ENCODE assay signal across 19 mouse cellular contexts in genomic region chr13:97386511-97386910, GRCm38 (mm10).
DNase-seq lines count a peak whose midpoint lies in the region; ATAC-seq and TF ChIP-seq lines count a peak whose summit lies in the region.
"Had no signal": no experiment of that assay in that cellular context is flagged by ENCODE, and none has a peak within 500 bp of the region (broad histone marks: within the 10 kb centered on the region; RNA-seq: fewer than 3 reads in every experiment).

No protein-coding gene starts in this region.

- no peak overlapping the region for H3K4me3 ChIP-seq in hindbrain, embryonic 10.5 days
- H3K4me3 ChIP-seq in hindbrain, postnatal 0 days (ENCODE audit: low read length) = no peak overlapping the region
- no peak overlapping the region for H3K4me3 ChIP-seq in C2C12 (ENCODE audit: insufficient read depth, poor library complexity, severe bottlenecking)
- H3K4me3 ChIP-seq in midbrain, postnatal 0 days (ENCODE audit: low read depth, low read length) = no peak overlapping the region
- H3K4me3 ChIP-seq: forebrain, embryonic 15.5 days; kidney, embryonic 15.5 days; limb, embryonic 15.5 days; neural tube, embryonic 15.5 days had no signal

- TF ChIP-seq CTCF in hindbrain, postnatal 0 days (IDR thresholded peaks at IDR 0.05; ENCODE audit: low read depth) = no peak
- TF ChIP-seq CTCF in C2C12 (IDR thresholded peaks at IDR 0.05; ENCODE audit: control insufficient read depth, insufficient read depth, insufficient read length) = no peak
- no peak for TF ChIP-seq CTCF in midbrain, postnatal 0 days (IDR thresholded peaks at IDR 0.05)

- H3K79me3 ChIP-seq in C2C12 (ENCODE audit: low read depth) = no peaks in the 10 kb centered on the region

- DNase-seq in hindbrain, embryonic 10.5 days (ENCODE audit: low spot score) = no peak
- no peak for DNase-seq in hindbrain, postnatal 0 days (ENCODE audit: low spot score)
- peak; percentile 8 for DNase-seq in induced T-regulatory cell, adult 2 months (ENCODE audit: low read depth)
- no peak for DNase-seq in midbrain, postnatal 0 days (ENCODE audit: low spot score)
- DNase-seq in left cerebral cortex, postnatal 10 days (ENCODE audit: extremely low spot score in 1 of 2, low spot score in 2 of 2) = no peak
- DNase-seq: cerebellum, postnatal 10 days; gastrocnemius, postnatal 10 days; heart, postnatal 10 days; retina, postnatal 1 day; spleen, adult 18-20 months had no signal

- H3K36me3 ChIP-seq in hindbrain, embryonic 10.5 days = no peaks in the 10 kb centered on the region
- H3K36me3 ChIP-seq in hindbrain, postnatal 0 days (ENCODE audit: insufficient read depth, low read length) = no peaks in the 10 kb centered on the region
- no peaks in the 10 kb centered on the region for H3K36me3 ChIP-seq in C2C12 (ENCODE audit: control insufficient read depth, insufficient read depth)
- H3K36me3 ChIP-seq in midbrain, postnatal 0 days (ENCODE audit: insufficient read depth, low read length) = no peaks in the 10 kb centered on the region
- H3K36me3 ChIP-seq: forebrain, embryonic 15.5 days; kidney, embryonic 15.5 days; limb, embryonic 15.5 days; neural tube, embryonic 15.5 days had no signal

- H3K4me2 ChIP-seq in hindbrain, postnatal 0 days (ENCODE audit: low read depth, low read length) = no peak overlapping the region
- no peak overlapping the region for H3K4me2 ChIP-seq in midbrain, postnatal 0 days (ENCODE audit: low read depth, low read length, poor library complexity, severe bottlenecking)
- H3K4me2 ChIP-seq: forebrain, embryonic 15.5 days; kidney, embryonic 15.5 days; limb, embryonic 15.5 days; neural tube, embryonic 15.5 days had no signal

- no peak overlapping the region for H3K9ac ChIP-seq in hindbrain, postnatal 0 days (replicated peaks; ENCODE audit: low read length)
- H3K9ac ChIP-seq in midbrain, postnatal 0 days (replicated peaks; ENCODE audit: low read length, poor library complexity, severe bottlenecking) = no peak overlapping the region
- H3K9ac ChIP-seq: forebrain, embryonic 15.5 days; kidney, embryonic 15.5 days; limb, embryonic 15.5 days; neural tube, embryonic 15.5 days had no signal

- H3K9me3 ChIP-seq in hindbrain, embryonic 10.5 days = no peaks in the 10 kb centered on the region
- no peaks in the 10 kb centered on the region for H3K9me3 ChIP-seq in hindbrain, postnatal 0 days (ENCODE audit: low read length)
- no peaks in the 10 kb centered on the region for H3K9me3 ChIP-seq in midbrain, postnatal 0 days (ENCODE audit: low read length)
- H3K9me3 ChIP-seq: forebrain, embryonic 15.5 days; kidney, embryonic 15.5 days; limb, embryonic 15.5 days; neural tube, embryonic 15.5 days had no signal

- H3K4me1 ChIP-seq in hindbrain, embryonic 10.5 days (replicated peaks) = peaks cover 26% of the 10 kb centered on the region
- H3K4me1 ChIP-seq in hindbrain, postnatal 0 days (ENCODE audit: insufficient read depth, low read length) = no peaks in the 10 kb centered on the region
- no peaks in the 10 kb centered on the region; the same call in none of the 2 replicates for H3K4me1 ChIP-seq in midbrain, postnatal 0 days (ENCODE audit: insufficient read depth, low read length)

- intact Hi-C loops in left cerebral cortex, postnatal 10 days (cut with DNase I) = loop anchor here (5.0 kb wide), 1 partner anchor 134 kb away; no protein-coding TSS in a partner anchor

- H3K79me2 ChIP-seq in C2C12 (ENCODE audit: control insufficient read depth, insufficient read depth) = no peaks in the 10 kb centered on the region

- 76% methylated on average over 3 of the region's 3 CpGs for WGBS in hindbrain, embryonic 10.5 days
- 71% methylated on average over 3 of the region's 3 CpGs for whole genome bisulfite sequencing in hindbrain, postnatal 0 days
- WGBS in midbrain, postnatal 0 days = 78% methylated on average over 3 of the region's 3 CpGs

- no peak overlapping the region for H3ac ChIP-seq in C2C12 (ENCODE audit: control insufficient read depth, insufficient read length, low read depth)

- no peaks in the 10 kb centered on the region; the same call in none of the 2 replicates for H3K27me3 ChIP-seq in hindbrain, embryonic 10.5 days (ENCODE audit: insufficient read depth, poor library complexity, severe bottlenecking)
- no peaks in the 10 kb centered on the region for H3K27me3 ChIP-seq in hindbrain, postnatal 0 days (ENCODE audit: insufficient read depth, low read length)
- no peaks in the 10 kb centered on the region for H3K27me3 ChIP-seq in C2C12 (ENCODE audit: control insufficient read depth, insufficient read depth, insufficient read length)
- H3K27me3 ChIP-seq in midbrain, postnatal 0 days (ENCODE audit: insufficient read depth, low read length) = no peaks in the 10 kb centered on the region
- H3K27me3 ChIP-seq: forebrain, embryonic 15.5 days; kidney, embryonic 15.5 days; limb, embryonic 15.5 days; neural tube, embryonic 15.5 days had no signal

- H3K27ac ChIP-seq in hindbrain, embryonic 10.5 days = peak overlapping the region; percentile 40; the same call in 1 of the 2 replicates
- no peak overlapping the region for H3K27ac ChIP-seq in hindbrain, postnatal 0 days
- H3K27ac ChIP-seq in midbrain, postnatal 0 days (ENCODE audit: low read depth, low read length) = no peak overlapping the region
- H3K27ac ChIP-seq: forebrain, embryonic 15.5 days; kidney, embryonic 15.5 days; limb, embryonic 15.5 days; neural tube, embryonic 15.5 days had no signal

- ATAC-seq in hindbrain, postnatal 0 days = no peak
- ATAC-seq in monocyte, adult 5-6 weeks (replicated peaks; ENCODE audit: insufficient number of reproducible peaks, low FRiP score, low TSS enrichment, poor library complexity, severe bottlenecking) = peak; percentile 61; the same call in 1 of the 2 replicates
- ATAC-seq in erythroid progenitor cell, adult 5-6 weeks (replicated peaks; ENCODE audit: low FRiP score, poor library complexity, severe bottlenecking) = no peak
- no peak for ATAC-seq in midbrain, postnatal 0 days (ENCODE audit: low FRiP score)
- ATAC-seq: forebrain, embryonic 15.5 days; hindbrain, embryonic 16.5 days; midbrain, embryonic 16.5 days had no signal

TF ChIP-seq in C2C12, 6 proteins besides CTCF, POLR2A, EP300 and RAD21:
- TF ChIP-seq MYOG (IDR thresholded peaks at IDR 0.05; ENCODE audit: control insufficient read depth, extremely low read depth, insufficient read length) = no peak
- peak; percentile 85 for TF ChIP-seq USF1 (IDR thresholded peaks at IDR 0.05; ENCODE audit: low read depth)
- peak; percentile 52 for TF ChIP-seq MAX (IDR thresholded peaks at IDR 0.05)
- peak; percentile 16 for TF ChIP-seq FOSL1 (IDR thresholded peaks at IDR 0.05; ENCODE audit: insufficient read depth, low read length, poor library complexity, severe bottlenecking)
- no peak for TF ChIP-seq CEBPB (IDR thresholded peaks at IDR 0.05; ENCODE audit: low read depth)
- peak; percentile 59 for TF ChIP-seq MYOD1 (IDR thresholded peaks at IDR 0.05; ENCODE audit: control insufficient read depth, insufficient read length, low read depth)
